Mouse (Mus musculus) embryo, embryonic 10 days (tissue): ENCODE measurements around the gene Ccr7.

ENCODE experiments used
- DNase-seq: peaks from one replicate; pipeline ENCODE4 v3.0.0-alpha.2; 2015; ENCODE audit warnings: low spot score

The Ccr7 gene

DNA sequence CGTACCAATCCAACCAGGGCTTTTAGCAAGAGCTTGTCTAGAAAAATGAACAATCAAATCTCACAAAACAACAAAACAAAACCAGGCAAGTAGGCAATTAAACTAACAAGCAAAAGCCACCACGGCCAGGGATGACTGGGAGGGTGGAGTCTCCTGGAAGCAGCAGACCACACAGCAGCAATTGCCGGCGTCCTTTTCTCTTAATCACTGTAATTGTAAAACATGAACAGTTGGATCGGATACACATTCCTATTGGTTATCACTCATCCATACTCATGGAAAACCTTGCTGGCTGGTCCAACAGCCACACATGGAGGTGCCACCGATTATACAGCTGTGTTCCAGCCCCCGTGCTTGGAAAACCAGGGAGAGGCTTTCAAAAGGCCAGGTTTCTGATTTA lies 37.0 kb downstream of the Ccr7 start:
- no peak for DNase-seq

DNA sequence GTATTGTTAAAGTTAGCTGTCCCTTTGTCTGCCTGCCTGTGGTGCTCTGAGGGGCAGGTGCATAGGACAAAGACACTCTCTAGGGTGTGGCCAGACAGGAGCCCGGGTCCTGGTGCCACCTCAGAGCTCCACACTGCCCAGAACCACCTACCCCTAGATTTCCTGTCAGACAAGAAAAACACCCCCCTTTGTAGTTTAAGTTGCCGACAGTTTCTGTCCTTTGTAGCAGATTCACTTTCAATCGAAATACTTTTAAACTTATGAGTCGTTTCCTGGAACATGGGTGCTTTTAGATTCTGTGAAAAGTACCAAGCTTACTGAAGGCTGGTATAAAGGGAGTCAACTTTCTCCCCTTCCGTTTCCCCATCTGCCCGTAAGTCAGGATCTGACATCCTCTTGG lies 38.9 kb downstream of the Ccr7 start:
- DNase-seq, result no peak

- peak; percentile 81 for DNase-seq
Observed at GRCm38 (mm10) chr11:99113111-99113510, 41.8 kb downstream of the Ccr7 start.

GRCm38 (mm10) chr11:99112700-99113099 lies 42.2 kb downstream of the Ccr7 start:
- no peak for DNase-seq

DNA sequence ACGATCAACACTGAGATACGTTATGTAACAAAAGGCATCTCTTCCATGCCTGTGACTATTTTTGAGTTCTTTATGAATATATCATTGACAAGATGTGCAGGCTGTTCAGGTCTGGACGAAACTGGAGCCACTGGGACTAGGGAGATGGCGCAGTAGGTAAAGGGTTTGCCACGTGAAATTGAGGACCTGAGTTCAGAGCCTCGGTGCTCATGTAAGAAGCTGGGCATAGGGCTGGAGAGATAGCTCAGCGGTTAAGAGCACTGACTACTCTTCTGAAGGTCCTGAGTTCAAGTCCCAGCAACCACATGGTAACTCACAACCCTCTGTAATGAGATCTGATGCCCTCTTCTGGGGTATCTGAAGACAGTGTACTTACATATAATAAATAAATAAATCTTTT lies 43.2 kb downstream of the Ccr7 start:
- no peak for DNase-seq

- no peak for DNase-seq
Observed at GRCm38 (mm10) chr11:99111155-99111554, 43.7 kb downstream of the Ccr7 start.

DNA sequence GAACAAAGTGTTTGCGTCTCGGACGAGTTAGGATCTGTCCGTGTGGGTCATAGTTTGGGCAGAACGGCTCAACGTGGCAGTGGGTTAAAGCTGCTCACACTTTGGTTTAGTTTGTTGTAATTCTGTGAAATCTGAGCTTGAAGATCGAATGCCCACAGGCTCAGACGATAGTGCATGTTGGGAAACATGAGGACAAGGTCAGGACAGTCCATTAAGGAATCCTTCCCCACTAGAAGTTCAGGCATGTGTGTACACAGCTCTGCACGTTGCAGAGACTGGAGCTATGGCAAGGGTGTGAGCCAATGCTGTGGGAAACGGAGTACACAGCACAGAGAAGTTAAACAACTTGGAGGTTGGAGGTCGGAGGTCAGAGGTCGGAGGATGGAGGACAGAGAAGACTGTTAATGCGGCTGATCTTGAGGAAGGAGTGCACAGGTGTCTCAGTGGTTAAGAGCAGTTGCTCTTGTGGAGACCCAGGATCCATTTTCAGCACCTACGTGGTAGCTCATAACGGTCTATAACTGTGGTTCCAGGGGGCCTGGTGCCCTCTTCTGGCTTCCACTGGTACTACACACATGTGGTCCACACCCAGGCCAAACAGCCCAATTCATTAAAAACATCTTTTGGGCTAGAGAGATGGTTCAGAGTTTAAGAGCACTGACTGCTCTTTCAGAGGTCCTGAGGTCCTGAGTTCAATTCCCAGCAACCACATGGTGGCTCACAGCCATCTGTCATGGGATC lies 44.3 kb downstream of the Ccr7 start:
- DNase-seq, result no peak

GRCm38 (mm10) chr11:99108296-99108695 lies 46.6 kb downstream of the Ccr7 start:
- DNase-seq, result no peak

- DNase-seq, result no peak
Observed at GRCm38 (mm10) chr11:99105981-99106726, 48.7 kb downstream of the Ccr7 start.

DNA sequence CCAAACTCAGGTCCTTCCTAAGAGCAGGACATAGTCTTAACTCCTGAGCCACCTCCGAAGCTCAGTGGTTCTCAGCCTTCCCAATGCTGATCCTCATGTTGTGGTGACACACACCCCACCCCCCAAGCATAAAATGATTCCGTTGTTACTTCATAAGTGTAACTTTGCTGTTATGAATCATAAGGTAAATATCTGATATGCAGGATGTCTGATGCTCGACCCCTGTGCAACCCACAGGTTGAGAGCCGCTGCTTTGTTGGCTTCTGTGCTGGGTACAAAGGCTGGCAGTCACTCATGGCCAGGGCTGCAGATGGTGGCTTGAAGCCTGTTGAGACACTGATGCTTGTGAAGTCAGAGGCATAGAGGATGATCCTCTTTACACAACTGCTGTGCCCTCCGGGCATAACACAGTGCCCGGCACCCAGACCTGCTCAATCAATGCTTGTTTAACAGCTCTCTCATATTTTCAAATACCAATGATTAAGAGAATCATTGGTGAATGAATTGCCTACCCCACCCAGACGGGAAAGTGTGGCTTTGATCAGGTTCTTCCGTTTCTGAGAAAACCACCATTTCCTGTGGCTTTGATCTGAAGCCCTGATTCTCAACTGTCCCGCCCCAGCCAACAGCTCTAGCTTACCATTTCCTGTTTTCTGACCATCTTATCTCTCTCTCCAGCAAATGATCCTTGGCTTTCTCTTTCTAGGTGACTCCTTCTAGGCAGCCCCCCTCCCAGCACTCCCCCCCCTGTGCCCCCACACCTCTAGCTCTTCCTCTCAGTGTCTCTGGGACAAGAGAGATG lies 50.1 kb downstream of the Ccr7 start:
- DNase-seq, result no peak

DNA sequence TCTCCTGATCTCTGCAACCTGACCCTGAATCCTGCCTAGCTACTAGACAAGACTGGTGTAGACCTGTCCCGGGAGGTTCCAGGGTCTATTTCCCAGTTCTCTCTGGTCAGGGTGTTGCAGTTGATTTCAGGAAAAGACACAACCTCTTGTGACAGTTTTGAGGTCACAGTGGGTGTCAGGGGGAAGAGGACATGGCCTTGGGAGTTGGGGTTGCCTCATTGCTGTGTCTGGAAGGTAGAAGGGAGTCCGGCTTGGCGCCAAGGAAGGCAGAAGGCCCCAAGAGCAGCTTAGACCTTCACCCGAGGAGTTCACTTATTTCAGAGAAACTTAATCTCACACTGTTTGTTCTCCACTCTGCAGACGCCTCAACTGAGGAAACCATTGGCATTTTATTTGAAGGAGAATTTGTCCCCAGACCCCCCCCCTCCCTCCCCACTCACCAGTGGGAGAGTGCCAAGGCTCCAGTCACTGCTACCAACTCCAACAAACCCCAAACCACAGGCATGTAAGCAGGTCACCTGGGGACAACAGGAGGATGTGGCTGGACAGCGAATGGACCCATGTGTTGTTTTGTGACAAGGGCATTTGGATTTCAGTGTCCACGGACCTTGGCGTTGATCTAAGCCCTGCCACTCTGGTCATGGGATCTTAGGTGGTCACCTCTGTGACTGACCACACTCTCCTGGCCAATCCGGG lies 52.2 kb downstream of the Ccr7 start:
- no peak for DNase-seq

GRCm38 (mm10) chr11:99101693-99102092 lies 53.2 kb downstream of the Ccr7 start:
- no peak for DNase-seq

- DNase-seq, result no peak
Observed at GRCm38 (mm10) chr11:99100215-99100614, 54.7 kb downstream of the Ccr7 start.

- DNase-seq, result no peak
Observed at GRCm38 (mm10) chr11:99099516-99099915, 55.4 kb downstream of the Ccr7 start.

DNA sequence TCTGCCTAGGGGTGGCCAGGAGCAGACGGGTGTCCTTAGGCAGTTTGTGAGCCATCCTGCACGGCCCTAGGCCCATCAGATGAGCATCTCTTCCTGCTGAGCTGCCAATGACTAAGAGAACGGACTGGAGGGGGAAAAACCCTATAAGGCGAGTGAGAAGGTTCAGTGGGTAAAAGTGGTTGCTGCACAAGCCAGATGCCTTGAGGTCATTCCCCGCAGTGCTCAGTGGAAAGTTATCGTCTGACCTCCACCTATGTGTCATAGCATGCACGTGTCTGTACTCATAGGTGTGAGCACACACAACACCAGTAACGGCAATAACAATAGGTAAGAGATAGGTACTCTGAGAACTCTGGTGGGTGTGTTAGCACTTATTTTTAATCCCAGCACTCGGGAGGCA lies 56.0 kb downstream of the Ccr7 start:
- no peak for DNase-seq

- DNase-seq, result no peak
Observed at GRCm38 (mm10) chr11:99096996-99097774, 57.7 kb downstream of the Ccr7 start.

DNA sequence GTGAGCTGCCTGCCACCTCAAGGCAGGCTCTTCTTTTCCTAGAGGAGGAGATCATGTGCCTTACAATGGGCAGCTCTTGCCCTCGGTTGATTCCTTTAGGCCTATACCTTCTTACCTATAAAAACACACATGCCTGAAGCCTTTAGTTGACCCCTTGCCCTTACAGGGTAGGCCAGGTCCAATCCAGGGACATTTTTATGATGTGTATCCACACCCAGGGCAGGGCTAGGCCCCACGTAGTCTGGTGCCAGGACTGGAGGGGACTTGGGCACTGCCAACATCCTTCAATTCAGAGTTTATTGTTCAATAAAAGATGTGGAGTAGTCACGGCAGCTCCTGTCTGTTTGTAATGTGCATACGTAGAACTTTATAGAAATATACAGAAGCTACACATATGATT lies 58.5 kb downstream of the Ccr7 start:
- DNase-seq, result no peak

- DNase-seq, result no peak
Observed at GRCm38 (mm10) chr11:99095759-99096158, 59.1 kb downstream of the Ccr7 start.

DNA sequence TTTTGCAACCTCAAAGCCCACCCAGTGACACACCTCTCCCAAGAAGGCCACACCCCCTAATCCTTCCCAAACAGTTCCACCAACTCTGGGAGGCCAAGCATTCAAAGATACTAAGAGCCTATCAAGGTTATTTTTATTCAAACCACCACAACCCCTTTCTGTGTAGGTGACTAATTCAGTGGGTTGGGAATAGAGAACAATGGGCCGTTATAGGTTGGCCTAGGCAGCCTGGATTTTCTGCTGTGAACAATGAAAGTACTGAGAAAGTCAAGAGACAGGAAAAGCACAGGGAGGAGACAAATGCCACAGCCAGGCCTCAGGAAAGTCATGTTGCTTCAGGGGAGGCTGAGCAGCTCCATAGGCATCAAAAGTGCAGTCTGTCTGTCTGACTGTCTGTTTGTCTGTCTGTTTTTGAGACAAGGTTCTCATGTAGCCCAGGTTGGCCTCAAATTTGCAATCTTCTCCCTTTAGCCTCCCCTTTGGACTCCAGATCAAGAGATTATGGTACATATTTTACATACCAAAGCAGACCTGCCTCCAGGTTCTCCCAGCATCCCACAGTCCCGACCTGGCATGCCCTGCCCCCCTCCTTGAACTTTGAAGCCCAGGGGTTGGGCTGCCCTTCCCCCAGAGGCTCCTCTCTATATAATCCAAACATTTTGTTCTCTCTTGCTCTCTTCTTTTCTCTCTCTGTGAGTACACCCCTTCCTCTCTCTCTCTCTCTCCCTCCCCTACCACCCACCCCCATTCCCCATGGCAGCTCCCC lies 59.8 kb downstream of the Ccr7 start:
- DNase-seq, result no peak
